Mouse (Mus musculus) limb, embryonic 11.5 days (tissue): ENCODE measurements around the gene Arhgap15. TPM values are rescaled to one million over a fixed set of nuclear protein-coding genes. Genes with fewer than 3 reads are reported as not detected.

Source experiments
- ATAC-seq: fragments of 200-750 bp; cut with Nextera tagmentation; 2 replicates; pipeline ENCODE4 v1.8.0; 2017; ENCODE audit warnings: low read depth; ENCODE audit not compliant: insufficient number of reproducible peaks, low FRiP score, low TSS enrichment
- DNase-seq: peaks from one replicate; pipeline ENCODE4 v3.0.0-alpha.2; 2015; ENCODE audit warnings: low spot score
- H3K27ac ChIP-seq: fragments of 300-500 bp; sonication (generic); replicated peaks from 2 replicates; pipeline ENCODE4 v1.5.1; 2014; ENCODE audit warnings: low read depth, mild to moderate bottlenecking, low read length
- H3K27me3 ChIP-seq: fragments of 300-500 bp; sonication (generic); 2 replicates; pipeline ENCODE4 v1.6.1; 2014; ENCODE audit warnings: mild to moderate bottlenecking, low read length, mixed read lengths; ENCODE audit not compliant: control insufficient read depth, insufficient read depth
- H3K36me3 ChIP-seq: fragments of 300-500 bp; sonication (generic); 2 replicates; pipeline ENCODE4 v1.6.1; 2014; ENCODE audit warnings: mild to moderate bottlenecking, low read length, moderate library complexity, mixed read lengths; ENCODE audit not compliant: control insufficient read depth, insufficient read depth
- H3K4me1 ChIP-seq: fragments of 300-500 bp; sonication (generic); 2 replicates; pipeline ENCODE4 v1.6.1; 2014; ENCODE audit warnings: low read length, mixed read lengths; ENCODE audit not compliant: control insufficient read depth, insufficient read depth
- H3K4me2 ChIP-seq: fragments of 300-500 bp; sonication (generic); 2 replicates; pipeline ENCODE4 v1.6.1; 2014; ENCODE audit warnings: low read depth, mild to moderate bottlenecking, moderate library complexity; ENCODE audit not compliant: severe bottlenecking
- H3K4me3 ChIP-seq: fragments of 300-500 bp; sonication (generic); 2 replicates; pipeline ENCODE4 v1.5.1; 2014; ENCODE audit warnings: low read depth, low read length
- H3K9ac ChIP-seq: fragments of 300-500 bp; sonication (generic); 2 replicates; pipeline ENCODE4 v1.6.1; 2014; ENCODE audit warnings: mild to moderate bottlenecking, low read length
- H3K9me3 ChIP-seq: fragments of 300-500 bp; sonication (generic); 2 replicates; pipeline ENCODE4 v1.6.1; 2016; ENCODE audit warnings: low read length; ENCODE audit not compliant: control insufficient read depth
- WGBS: fragments of 180-500 bp; shearing (Covaris S2); extraction: QIAGEN DNeasy Blood & Tissue Kit; methylation state at CpG from one replicate; pipeline ENCODE4 v1.1.7; 2014; 5-methylcytosine and 5-hydroxymethylcytosine counted together
- polyA plus RNA-seq: library from polyadenylated mRNA; unstranded; fragments of >200 nt; fragmentation: Nextera tagmentation; extraction: Ambion mirVana; gene quantifications from 2 replicates; pipeline ENCODE4 v1.2.1, GENCODE M21; 2014

Arhgap15 gene
- polyA plus RNA-seq, 1 experiment from 2014 or later, result 0.32 TPM

GRCm38 (mm10) chr2:43923863-43924340, 175.3 kb downstream of the Arhgap15 start:
- Histone ChIP-seq H3K4me3 (no peak overlapping the region), H3K4me1 (no peaks in the 10 kb centered on the region), H3K9me3 (no peaks in the 10 kb centered on the region), H3K27me3 (no peaks in the 10 kb centered on the region), H3K36me3 (no peaks in the 10 kb centered on the region), H3K4me2 (no peak overlapping the region), H3K27ac (no peak overlapping the region), H3K9ac (no peak overlapping the region)
- ATAC-seq (no peak), DNase-seq (no peak)
- WGBS, result 90% methylated on average over 5 of the region's 5 CpGs

- Histone ChIP-seq H3K9ac (no peak overlapping the region), H3K27me3 (no peaks in the 10 kb centered on the region), H3K9me3 (no peaks in the 10 kb centered on the region), H3K27ac (no peak overlapping the region), H3K4me3 (no peak overlapping the region), H3K36me3 (no peaks in the 10 kb centered on the region), H3K4me1 (no peaks in the 10 kb centered on the region), H3K4me2 (no peak overlapping the region)
- DNase-seq (no peak), ATAC-seq (no peak)
- WGBS, result 79% methylated on average over 3 of the region's 3 CpGs
These were observed 183.1 kb downstream of the Arhgap15 start for GRCm38 (mm10) chr2:43931687-43932086.

- H3K27ac ChIP-seq, result no peak overlapping the region
- H3K4me2 ChIP-seq, result no peak overlapping the region
- no peaks in the 10 kb centered on the region for H3K27me3 ChIP-seq
- ATAC-seq (no peak), DNase-seq (no peak)
- no peak overlapping the region for H3K9ac ChIP-seq
- no peaks in the 10 kb centered on the region for H3K4me1 ChIP-seq
- no peaks in the 10 kb centered on the region for H3K36me3 ChIP-seq
- WGBS, result 88% methylated on average over 5 of the region's 5 CpGs
- no peaks in the 10 kb centered on the region for H3K9me3 ChIP-seq
- H3K4me3 ChIP-seq, result no peak overlapping the region
These were observed 190.6 kb downstream of the Arhgap15 start for GRCm38 (mm10) chr2:43939196-43939595.

- DNase-seq (no peak), ATAC-seq (no peak)
- no peak overlapping the region for H3K9ac ChIP-seq
- no peaks in the 10 kb centered on the region for H3K27me3 ChIP-seq
- H3K9me3 ChIP-seq, result no peaks in the 10 kb centered on the region
- 94% methylated on average over 2 of the region's 2 CpGs for WGBS
- H3K27ac ChIP-seq, result no peak overlapping the region
- no peaks in the 10 kb centered on the region for H3K36me3 ChIP-seq
- H3K4me1 ChIP-seq, result no peaks in the 10 kb centered on the region
- H3K4me2 ChIP-seq, result no peak overlapping the region
- H3K4me3 ChIP-seq, result no peak overlapping the region
These were observed 197.1 kb downstream of the Arhgap15 start for GRCm38 (mm10) chr2:43945679-43946078.

- Histone ChIP-seq H3K9ac (no peak overlapping the region), H3K4me1 (no peaks in the 10 kb centered on the region), H3K4me2 (no peak overlapping the region), H3K27me3 (no peaks in the 10 kb centered on the region), H3K27ac (no peak overlapping the region), H3K4me3 (no peak overlapping the region), H3K9me3 (no peaks in the 10 kb centered on the region), H3K36me3 (no peaks in the 10 kb centered on the region)
- ATAC-seq (no peak), DNase-seq (no peak)
- 89% methylated on average over 13 of the region's 13 CpGs for WGBS
These were observed 201.3 kb downstream of the Arhgap15 start for GRCm38 (mm10) chr2:43949775-43950492.

GRCm38 (mm10) chr2:43950741-43951140, 202.1 kb downstream of the Arhgap15 start:
- H3K27me3 ChIP-seq, result no peaks in the 10 kb centered on the region
- WGBS, result 78% methylated on average over 6 of the region's 6 CpGs
- DNase-seq (no peak), ATAC-seq (no peak)
- H3K4me3 ChIP-seq, result no peak overlapping the region
- H3K36me3 ChIP-seq, result no peaks in the 10 kb centered on the region
- H3K9ac ChIP-seq, result no peak overlapping the region
- no peak overlapping the region for H3K4me2 ChIP-seq
- no peaks in the 10 kb centered on the region for H3K9me3 ChIP-seq
- no peak overlapping the region for H3K27ac ChIP-seq
- no peaks in the 10 kb centered on the region for H3K4me1 ChIP-seq

- no peaks in the 10 kb centered on the region for H3K27me3 ChIP-seq
- DNase-seq (no peak), ATAC-seq (no peak)
- no peak overlapping the region for H3K9ac ChIP-seq
- H3K9me3 ChIP-seq, result no peaks in the 10 kb centered on the region
- no peak overlapping the region for H3K4me3 ChIP-seq
- H3K27ac ChIP-seq, result no peak overlapping the region
- no peaks in the 10 kb centered on the region for H3K36me3 ChIP-seq
- no peaks in the 10 kb centered on the region for H3K4me1 ChIP-seq
- no peak overlapping the region for H3K4me2 ChIP-seq
These were observed 210.6 kb downstream of the Arhgap15 start for GRCm38 (mm10) chr2:43959189-43959588.

- WGBS, result 35% methylated on average over 5 of the region's 5 CpGs
- no peaks in the 10 kb centered on the region for H3K4me1 ChIP-seq
These were observed 213.8 kb downstream of the Arhgap15 start for GRCm38 (mm10) chr2:43962466-43962865.

GRCm38 (mm10) chr2:43968581-43968980, 220.0 kb downstream of the Arhgap15 start:
- Histone ChIP-seq H3K4me3 (no peak overlapping the region), H3K9ac (no peak overlapping the region), H3K4me1 (no peaks in the 10 kb centered on the region), H3K9me3 (no peaks in the 10 kb centered on the region), H3K27ac (no peak overlapping the region), H3K4me2 (no peak overlapping the region), H3K36me3 (no peaks in the 10 kb centered on the region), H3K27me3 (no peaks in the 10 kb centered on the region)
- DNase-seq (no peak), ATAC-seq (no peak)
- 78% methylated on average over 4 of the region's 4 CpGs for WGBS

More at GRCm38 (mm10) chr2:43962466-43962865, 213.8 kb downstream of the Arhgap15 start:
- Histone ChIP-seq H3K4me2 (no peak overlapping the region), H3K27me3 (no peaks in the 10 kb centered on the region), H3K9me3 (no peaks in the 10 kb centered on the region), H3K9ac (no peak overlapping the region), H3K27ac (no peak overlapping the region), H3K36me3 (no peaks in the 10 kb centered on the region), H3K4me3 (no peak overlapping the region)
- DNase-seq (no peak), ATAC-seq (no peak)
